Mouse (Mus musculus) CH12.LX (cell line): ENCODE data around the gene Uox.

ENCODE experiments used
- CTCF ChIP-seq, 2 experiments: IDR thresholded peaks in 1 of 2; conservative IDR thresholded peaks in 1 of 2; 2 replicates each; pipeline ENCODE4 v1.5.1; 2011 to 2012; ENCODE audit warnings: low read depth in 2 of 2, low read length in 2 of 2, improper control_type of control experiment in 1 of 2, inconsistent platforms in 1 of 2, mild to moderate bottlenecking in 1 of 2, moderate library complexity in 1 of 2
- MAZ ChIP-seq: IDR thresholded peaks from 2 replicates; pipeline ENCODE4 v1.6.1; 2012; ENCODE audit warnings: low read depth, mild to moderate bottlenecking, inconsistent platforms, low read length, improper control_type of control experiment, moderate library complexity
- NELFE ChIP-seq: IDR thresholded peaks from 2 replicates; pipeline ENCODE4 v1.6.1; 2011; ENCODE audit warnings: low read depth, low read length, improper control_type of control experiment
- NRF1 ChIP-seq: IDR thresholded peaks from 2 replicates; pipeline ENCODE4 v1.6.1; 2014; ENCODE audit warnings: low read depth, mild to moderate bottlenecking, inconsistent platforms, low read length, improper control_type of control experiment, moderate library complexity
- POLR2A ChIP-seq: IDR thresholded peaks from 2 replicates; pipeline ENCODE4 v1.6.1; 2011; ENCODE audit warnings: low read depth, mild to moderate bottlenecking, improper control_type of control experiment, low read length
- SMC3 ChIP-seq: IDR thresholded peaks from 2 replicates; pipeline ENCODE4 v1.6.1; 2011; ENCODE audit warnings: low read depth, low read length, improper control_type of control experiment
- USF1 ChIP-seq: IDR thresholded peaks from 2 replicates; pipeline ENCODE4 v1.6.1; 2014; ENCODE audit warnings: low read depth, mild to moderate bottlenecking, inconsistent platforms, low read length, improper control_type of control experiment
- ZC3H11A ChIP-seq: IDR thresholded peaks from 2 replicates; pipeline ENCODE4 v1.6.1; 2012; ENCODE audit warnings: low read depth, mild to moderate bottlenecking, inconsistent platforms, low read length, improper control_type of control experiment

GRCm38 (mm10) chr3:146657433-146657832 is 87.2 kb downstream of the Uox start:
- TF ChIP-seq USF1: no peak
- TF ChIP-seq NELFE: no peak
- no peak for TF ChIP-seq CTCF (conservative IDR thresholded peaks at IDR 0.05 in 1 of 2, IDR thresholded peaks at IDR 0.05 in 1 of 2; ENCODE audit: low read depth in 2 of 2, low read length in 2 of 2)
- TF ChIP-seq SMC3: no peak
- no peak for TF ChIP-seq ZC3H11A
- TF ChIP-seq POLR2A: no peak
- no peak for TF ChIP-seq MAZ
- TF ChIP-seq NRF1: no peak
